Mouse (Mus musculus): ENCODE results near the gene Gm4869. TPM values are rescaled to one million over a fixed set of nuclear protein-coding genes. Genes with fewer than 3 reads are reported as not detected.
"Not testable (repeated sequence)": the region's sequence is repeated elsewhere in the genome, so short reads cannot be mapped to it uniquely, and the experiment has no call there.

The Gm4869 gene
- polyA plus RNA-seq, 1 experiment from 2014 or later, result 0.05 TPM

GRCm38 (mm10) chr5:140481458-140481857 is 36.0 kb downstream of the Gm4869 start:
- no peak overlapping the region for H3K9ac ChIP-seq
- ATAC-seq (ENCODE audit: insufficient number of reproducible peaks, insufficient read depth, low FRiP score, low TSS enrichment), result no peak
- no peaks in the 10 kb centered on the region for H3K27me3 ChIP-seq
- no peaks in the 10 kb centered on the region for H3K36me3 ChIP-seq
- no peaks in the 10 kb centered on the region for H3K4me1 ChIP-seq
- no peak overlapping the region for H3K4me3 ChIP-seq
- H3K27ac ChIP-seq, result no peak overlapping the region
- 82% methylated on average over 4 of the region's 4 CpGs for WGBS
- no peaks in the 10 kb centered on the region for H3K9me3 ChIP-seq
- no peak overlapping the region for H3K4me2 ChIP-seq (replicated peaks)

- H3K4me3 ChIP-seq, result no peak overlapping the region
- H3K9me3 ChIP-seq, result no peaks in the 10 kb centered on the region
- H3K36me3 ChIP-seq, result no peaks in the 10 kb centered on the region
- 62% methylated on average over 6 of the region's 6 CpGs for WGBS
- ATAC-seq (ENCODE audit: insufficient number of reproducible peaks, insufficient read depth, low FRiP score, low TSS enrichment), result no peak
- no peak overlapping the region for H3K27ac ChIP-seq
- H3K4me1 ChIP-seq, result no peaks in the 10 kb centered on the region
- H3K9ac ChIP-seq, result no peak overlapping the region
- 0 out of 2 replicates have a peak, but pooled peaks cover 5% of the 10 kb centered on the region for H3K27me3 ChIP-seq
- no peak overlapping the region for H3K4me2 ChIP-seq (replicated peaks)
These were observed 45.7 kb downstream of the Gm4869 start for GRCm38 (mm10) chr5:140491142-140491541.

- H3K4me3 ChIP-seq, result no peak overlapping the region
- WGBS, result 24% methylated on average over 11 of the region's 11 CpGs
- ATAC-seq (ENCODE audit: insufficient number of reproducible peaks, insufficient read depth, low FRiP score, low TSS enrichment), result no peak
- H3K27ac ChIP-seq, result no peak overlapping the region
- no peaks in the 10 kb centered on the region for H3K36me3 ChIP-seq
- H3K9me3 ChIP-seq, result no peaks in the 10 kb centered on the region
- H3K27me3 ChIP-seq, result 0 out of 2 replicates have a peak, but pooled peaks cover 5% of the 10 kb centered on the region
- no peak overlapping the region for H3K4me2 ChIP-seq (replicated peaks)
- H3K4me1 ChIP-seq, result no peaks in the 10 kb centered on the region
- no peak overlapping the region for H3K9ac ChIP-seq
These were observed 47.3 kb downstream of the Gm4869 start for GRCm38 (mm10) chr5:140492684-140493233.

GRCm38 (mm10) chr5:140498176-140498575 is 52.7 kb downstream of the Gm4869 start:
- no peak overlapping the region for H3K9ac ChIP-seq
- H3K4me3 ChIP-seq, result no peak overlapping the region
- H3K27me3 ChIP-seq, result no peaks in the 10 kb centered on the region
- peaks cover 6% of the 10 kb centered on the region for H3K4me1 ChIP-seq
- no peaks in the 10 kb centered on the region for H3K36me3 ChIP-seq
- no peaks in the 10 kb centered on the region for H3K9me3 ChIP-seq
- 86% methylated on average over 6 of the region's 6 CpGs for WGBS
- no peak overlapping the region for H3K4me2 ChIP-seq (replicated peaks)
- ATAC-seq (ENCODE audit: insufficient number of reproducible peaks, insufficient read depth, low FRiP score, low TSS enrichment), result no peak
- no peak overlapping the region for H3K27ac ChIP-seq

GRCm38 (mm10) chr5:140500736-140501135 is 55.3 kb downstream of the Gm4869 start:
- Histone ChIP-seq H3K4me1 (peaks cover 15% of the 10 kb centered on the region), H3K9me3 (no peaks in the 10 kb centered on the region), H3K9ac (no peak overlapping the region), H3K4me2 (replicated peaks) (no peak overlapping the region), H3K36me3 (no peaks in the 10 kb centered on the region), H3K27me3 (no peaks in the 10 kb centered on the region), H3K27ac (no peak overlapping the region), H3K4me3 (no peak overlapping the region)
- ATAC-seq (ENCODE audit: insufficient number of reproducible peaks, insufficient read depth, low FRiP score, low TSS enrichment), result no peak
- WGBS, result 92% methylated on average over 6 of the region's 6 CpGs

GRCm38 (mm10) chr5:140501982-140502836 is 56.8 kb downstream of the Gm4869 start:
- no peak for ATAC-seq (ENCODE audit: insufficient number of reproducible peaks, insufficient read depth, low FRiP score, low TSS enrichment)
- H3K4me2 ChIP-seq (replicated peaks), result peak overlapping the region; percentile 50
- H3K9ac ChIP-seq, result peak overlapping the region; percentile 42; the same call in 1 of the 2 replicates
- H3K27ac ChIP-seq, result 0 out of 2 replicates have a peak overlapping the region, but pooled peaks have one; percentile 26
- no peaks in the 10 kb centered on the region for H3K9me3 ChIP-seq
- no peaks in the 10 kb centered on the region for H3K36me3 ChIP-seq
- 19% methylated on average over 14 of the region's 14 CpGs for WGBS
- no peaks in the 10 kb centered on the region for H3K27me3 ChIP-seq
- H3K4me3 ChIP-seq, result peak overlapping the region; percentile 17
- H3K4me1 ChIP-seq, result peaks cover 30% of the 10 kb centered on the region

GRCm38 (mm10) chr5:140502925-140503324 is 57.5 kb downstream of the Gm4869 start:
- under 1% methylated on average over 12 of the region's 12 CpGs for WGBS
- Histone ChIP-seq H3K4me3 (peak overlapping the region; percentile 17), H3K4me1 (peaks cover 37% of the 10 kb centered on the region), H3K4me2 (replicated peaks) (peak overlapping the region; percentile 50), H3K9ac (peak overlapping the region; percentile 42; the same call in 1 of the 2 replicates), H3K27ac (0 out of 2 replicates have a peak overlapping the region, but pooled peaks have one; percentile 26)
- ATAC-seq (ENCODE audit: insufficient number of reproducible peaks, insufficient read depth, low FRiP score, low TSS enrichment); H3K36me3 ChIP-seq; H3K9me3 ChIP-seq; H3K27me3 ChIP-seq: not testable (repeated sequence)

GRCm38 (mm10) chr5:140505208-140505780 is 59.8 kb downstream of the Gm4869 start, which contains the start of gene Chst12:
TSS of gene Chst12 (plus strand) at chr5:140505550.
- Histone ChIP-seq H3K4me2 (replicated peaks) (peak within 1 kb of the TSS; percentile 78), H3K4me1 (peaks cover 56% of the 10 kb centered on the region), H3K27me3 (no peaks in the 10 kb centered on the region), H3K9me3 (no peaks in the 10 kb centered on the region), H3K27ac (peak within 1 kb of the TSS; percentile 36; the same call in 1 of the 2 replicates), H3K36me3 (no peaks in the 10 kb centered on the region), H3K9ac (peak within 1 kb of the TSS; percentile 69), H3K4me3 (peak within 1 kb of the TSS; percentile 57)
- whole genome bisulfite sequencing, result under 1% methylated on average over 38 of the region's 38 CpGs
- ATAC-seq (ENCODE audit: insufficient number of reproducible peaks, insufficient read depth, low FRiP score, low TSS enrichment), result peak; percentile 85

GRCm38 (mm10) chr5:140506096-140506794 is 60.8 kb downstream of the Gm4869 start:
- Histone ChIP-seq H3K9ac (peak overlapping the region; percentile 69), H3K4me3 (peak overlapping the region; percentile 57), H3K27me3 (no peaks in the 10 kb centered on the region), H3K9me3 (no peaks in the 10 kb centered on the region), H3K27ac (0 out of 2 replicates have a peak overlapping the region, but pooled peaks have one; percentile 36), H3K36me3 (no peaks in the 10 kb centered on the region), H3K4me1 (peaks cover 58% of the 10 kb centered on the region), H3K4me2 (replicated peaks) (peak overlapping the region; percentile 78)
- WGBS, result 32% methylated on average over 22 of the region's 22 CpGs
- ATAC-seq (ENCODE audit: insufficient number of reproducible peaks, insufficient read depth, low FRiP score, low TSS enrichment), result peak; percentile 24

- no peaks in the 10 kb centered on the region for H3K27me3 ChIP-seq
- peaks cover 54% of the 10 kb centered on the region for H3K4me1 ChIP-seq
- no peak for ATAC-seq (ENCODE audit: insufficient number of reproducible peaks, insufficient read depth, low FRiP score, low TSS enrichment)
- 81% methylated on average over 14 of the region's 14 CpGs for WGBS
- H3K4me2 ChIP-seq (replicated peaks), result peak overlapping the region; percentile 7; the same call in 1 of the 2 replicates
- no peaks in the 10 kb centered on the region for H3K9me3 ChIP-seq
- H3K27ac ChIP-seq, result no peak overlapping the region
- H3K4me3 ChIP-seq, result no peak overlapping the region
- H3K36me3 ChIP-seq, result no peaks in the 10 kb centered on the region
- H3K9ac ChIP-seq, result no peak overlapping the region
These were observed 62.2 kb downstream of the Gm4869 start for GRCm38 (mm10) chr5:140507466-140508208.
